Comparison of ENCODE assay signal across 18 mouse cellular contexts in the genomic region with DNA sequence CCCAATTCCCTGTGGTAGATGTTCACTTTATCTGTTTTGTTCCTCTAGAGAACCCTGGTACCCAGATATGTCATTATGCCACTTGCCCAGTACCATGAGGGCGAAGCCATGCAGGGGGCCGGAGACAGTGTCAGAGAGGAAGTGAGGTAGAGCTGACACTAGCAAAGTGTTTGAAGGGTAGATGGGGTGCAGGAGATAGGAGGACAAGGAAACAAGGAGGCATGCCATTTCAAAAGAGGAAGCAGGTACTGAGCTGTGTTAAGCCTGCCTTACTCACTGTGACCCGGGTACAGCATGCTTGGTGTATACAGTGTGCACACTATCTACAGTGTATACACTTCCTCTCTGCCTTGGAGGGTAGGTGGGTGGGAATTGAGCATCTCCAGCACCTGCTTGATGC. TPM values are rescaled to one million over a fixed set of nuclear protein-coding genes. Genes with fewer than 3 reads are reported as not detected.
DNase-seq lines count a peak whose midpoint lies in the region; ATAC-seq and TF ChIP-seq lines count a peak whose summit lies in the region.
"Had no signal": no experiment of that assay in that cellular context is flagged by ENCODE, and none has a peak within 500 bp of the region (broad histone marks: within the 10 kb centered on the region; RNA-seq: fewer than 3 reads in every experiment).

No protein-coding gene starts in this region.

- TF ChIP-seq RAD21 in CH12.LX (IDR thresholded peaks at IDR 0.05; ENCODE audit: low read depth, low read length): no peak

- no peak for TF ChIP-seq EP300 in lung, postnatal 0 days (IDR thresholded peaks at IDR 0.05)
- TF ChIP-seq EP300 in CH12.LX (IDR thresholded peaks at IDR 0.05; ENCODE audit: low read length): peak; percentile 59; the same call in 1 of the 2 replicates

- no peaks in the 10 kb centered on the region for H3K36me3 ChIP-seq in lung, postnatal 0 days (ENCODE audit: insufficient read depth, low read length)
- no peaks in the 10 kb centered on the region for H3K36me3 ChIP-seq in CH12.LX (replicated peaks in 1 of 2; ENCODE audit: control insufficient read depth in 1 of 2, insufficient read depth in 1 of 2, low read length in 1 of 2)
- 0 out of 2 replicates have a peak, but pooled peaks cover 7% of the 10 kb centered on the region for H3K36me3 ChIP-seq in kidney, embryonic 15.5 days
- H3K36me3 ChIP-seq: lung, embryonic 15.5 days had no signal

- H3K9me3 ChIP-seq in lung, postnatal 0 days (ENCODE audit: low read length): no peaks in the 10 kb centered on the region
- peaks cover 6% of the 10 kb centered on the region for H3K9me3 ChIP-seq in CH12.LX (replicated peaks; ENCODE audit: low read length)
- H3K9me3 ChIP-seq in kidney, embryonic 15.5 days (replicated peaks): no peaks in the 10 kb centered on the region
- H3K9me3 ChIP-seq: lung, embryonic 15.5 days; midbrain, embryonic 13.5 days had no signal

- in situ Hi-C loops in CH12.LX (cut with MboI; ENCODE audit: low pct_ligation_motif_present, low pct_unique_long_range_greater_than_20kb, low sequenced_read_pairs): no loop called here

- H3K4me1 ChIP-seq in lung, postnatal 0 days (ENCODE audit: insufficient read depth, low read depth, low read length): no peaks in the 10 kb centered on the region
- peaks cover 39 to 64% of the 10 kb centered on the region in 2 experiments for H3K4me1 ChIP-seq in CH12.LX (ENCODE audit: control insufficient read depth in 1 of 2, insufficient read depth in 2 of 2)
- 0 out of 2 replicates have a peak, but pooled peaks cover 5% of the 10 kb centered on the region for H3K4me1 ChIP-seq in kidney, embryonic 15.5 days
- H3K4me1 ChIP-seq: embryonic facial prominence, embryonic 12.5 days; limb, embryonic 12.5 days; midbrain, embryonic 13.5 days had no signal

- intact Hi-C loops in left cerebral cortex, postnatal 10 days (cut with DNase I): no loop called here

- no peaks in the 10 kb centered on the region for H3K79me2 ChIP-seq in CH12.LX (replicated peaks; ENCODE audit: control insufficient read depth, extremely low read depth, insufficient read depth, poor library complexity, severe bottlenecking)

- H3K27me3 ChIP-seq in lung, postnatal 0 days (replicated peaks; ENCODE audit: insufficient read depth, low read length): no peaks in the 10 kb centered on the region
- no peaks in the 10 kb centered on the region for H3K27me3 ChIP-seq in CH12.LX (replicated peaks)
- H3K27me3 ChIP-seq in kidney, embryonic 15.5 days: no peaks in the 10 kb centered on the region
- H3K27me3 ChIP-seq: embryonic facial prominence, embryonic 12.5 days; limb, embryonic 12.5 days; midbrain, embryonic 13.5 days had no signal

- no peak overlapping the region for H3K4me3 ChIP-seq in lung, postnatal 0 days (ENCODE audit: low read depth, low read length)
- no peak overlapping the region for H3K4me3 ChIP-seq in CH12.LX (replicated peaks in 1 of 3; ENCODE audit: low read depth in 2 of 3, low read length in 2 of 3, poor library complexity in 1 of 3)
- H3K4me3 ChIP-seq in kidney, embryonic 15.5 days (replicated peaks): no peak overlapping the region
- H3K4me3 ChIP-seq: embryonic facial prominence, embryonic 12.5 days; limb, embryonic 12.5 days; lung, embryonic 15.5 days; midbrain, embryonic 13.5 days had no signal

- dilution Hi-C loops in CH12.LX (cut with MboI; ENCODE audit: extremely low pct_ligation_motif_present, extremely low pct_unique_long_range_greater_than_20kb, low sequenced_read_pairs): no loop called here

- DNase-seq in lung, postnatal 0 days (ENCODE audit: low spot score): peak; percentile 24
- DNase-seq in lung, postnatal 36 days: no peak
- peak; percentile 58 for DNase-seq in CH12.LX (ENCODE audit: extremely low read depth)
- no peak for DNase-seq in left cerebral cortex, postnatal 10 days (ENCODE audit: extremely low spot score in 1 of 2, low spot score in 2 of 2)
- DNase-seq in lung, postnatal 10 days: no peak
- DNase-seq: cerebellum, adult 11 months; cerebellum, postnatal 36 days; gastrocnemius, postnatal 25 days; kidney, adult 18-20 months had no signal

- H3K27ac ChIP-seq in lung, postnatal 0 days (ENCODE audit: low read length): no peak overlapping the region
- peak overlapping the region; percentile 10; the same call in 1 of the 2 replicates for H3K27ac ChIP-seq in CH12.LX (ENCODE audit: insufficient read depth, low read depth)
- no peak overlapping the region for H3K27ac ChIP-seq in kidney, embryonic 15.5 days
- H3K27ac ChIP-seq: embryonic facial prominence, embryonic 12.5 days; limb, embryonic 12.5 days; lung, embryonic 15.5 days; midbrain, embryonic 13.5 days had no signal

- TF ChIP-seq CTCF in lung, postnatal 0 days (IDR thresholded peaks at IDR 0.05): no peak
- no peak for TF ChIP-seq CTCF in CH12.LX (conservative IDR thresholded peaks at IDR 0.05 in 1 of 2, IDR thresholded peaks at IDR 0.05 in 1 of 2; ENCODE audit: low read depth in 2 of 2, low read length in 2 of 2)

- H3K9ac ChIP-seq in lung, postnatal 0 days (replicated peaks; ENCODE audit: low read depth): no peak overlapping the region
- no peak overlapping the region for H3K9ac ChIP-seq in CH12.LX (ENCODE audit: insufficient read depth, low read depth)
- H3K9ac ChIP-seq in kidney, embryonic 15.5 days: no peak overlapping the region
- H3K9ac ChIP-seq: embryonic facial prominence, embryonic 12.5 days; limb, embryonic 12.5 days; lung, embryonic 15.5 days; midbrain, embryonic 13.5 days had no signal

- TF ChIP-seq POLR2A in CH12.LX (IDR thresholded peaks at IDR 0.05; ENCODE audit: low read depth, low read length): no peak

- H3K4me2 ChIP-seq in lung, postnatal 0 days (replicated peaks; ENCODE audit: low read depth, low read length): no peak overlapping the region
- H3K4me2 ChIP-seq in CH12.LX (ENCODE audit: insufficient read depth, low read depth, poor library complexity, severe bottlenecking): no peak overlapping the region
- H3K4me2 ChIP-seq in kidney, embryonic 15.5 days: no peak overlapping the region
- H3K4me2 ChIP-seq: embryonic facial prominence, embryonic 12.5 days; heart, embryonic 11.5 days; limb, embryonic 12.5 days; lung, embryonic 15.5 days; midbrain, embryonic 13.5 days had no signal

- ATAC-seq in lung, postnatal 0 days: no peak
- ATAC-seq in hematopoietic stem cell, adult 5-6 weeks (replicated peaks in 1 of 2; ENCODE audit: insufficient read depth in 1 of 2, low FRiP score in 2 of 2, low TSS enrichment in 1 of 2, low read depth in 1 of 2, poor library complexity in 2 of 2, severe bottlenecking in 2 of 2): peak; percentile 81 to 90
- peak; percentile 89 for ATAC-seq in monocyte, adult 5-6 weeks (replicated peaks; ENCODE audit: insufficient number of reproducible peaks, low FRiP score, low TSS enrichment, poor library complexity, severe bottlenecking)
- no peak for ATAC-seq in kidney, embryonic 15.5 days (replicated peaks; ENCODE audit: low FRiP score)
- ATAC-seq: hindbrain, embryonic 16.5 days; midbrain, embryonic 13.5 days had no signal

- 77% methylated on average over 3 of the region's 3 CpGs for WGBS in lung, postnatal 0 days
- 93% methylated on average over 3 of the region's 3 CpGs for WGBS in kidney, embryonic 15.5 days

TF ChIP-seq in CH12.LX, 34 proteins besides CTCF, POLR2A, EP300 and RAD21:
- TF ChIP-seq ZMIZ1 (IDR thresholded peaks at IDR 0.05; ENCODE audit: low read depth, low read length) (no peak), POLR2AphosphoS2 (IDR thresholded peaks at IDR 0.05; ENCODE audit: low read depth, low read length) (no peak), IRF4 (IDR thresholded peaks at IDR 0.05; ENCODE audit: low read depth, low read length) (peak; percentile 46; the same call in 1 of the 2 replicates), BHLHE40 (IDR thresholded peaks at IDR 0.05; ENCODE audit: low read depth, low read length) (peak; percentile 57; the same call in 1 of the 2 replicates), ELF1 (IDR thresholded peaks at IDR 0.05; ENCODE audit: low read depth, low read length) (no peak), KAT2A (IDR thresholded peaks at IDR 0.05; ENCODE audit: insufficient replicate concordance, low read length) (no peak), JUND (conservative IDR thresholded peaks at IDR 0.05; ENCODE audit: low read depth, low read length) (no peak), MAX (IDR thresholded peaks at IDR 0.05; ENCODE audit: low read length) (peak; percentile 63), MXI1 (IDR thresholded peaks at IDR 0.05; ENCODE audit: low read depth, low read length) (0 out of 2 replicates have a peak, but pooled peaks have one; percentile 38), MEF2A (IDR thresholded peaks at IDR 0.05; ENCODE audit: borderline replicate concordance, low read depth, low read length) (no peak), ZC3H11A (IDR thresholded peaks at IDR 0.05; ENCODE audit: low read depth, low read length) (no peak), MYC (IDR thresholded peaks at IDR 0.05; ENCODE audit: low read depth, low read length) (peak; percentile 26; the same call in 1 of the 2 replicates), USF2 (conservative IDR thresholded peaks at IDR 0.05; ENCODE audit: low read depth, low read length) (no peak), TCF12 (IDR thresholded peaks at IDR 0.05; ENCODE audit: low read depth, low read length) (no peak), NELFE (IDR thresholded peaks at IDR 0.05; ENCODE audit: low read depth, low read length) (0 out of 2 replicates have a peak, but pooled peaks have one; percentile 27), NRF1 (IDR thresholded peaks at IDR 0.05; ENCODE audit: low read depth, low read length) (no peak), CHD1 (IDR thresholded peaks at IDR 0.05; ENCODE audit: low read depth, low read length) (no peak)
TF ChIP-seq in CH12.LX: peak in this region for 6.

RNA-seq across cellular contexts. Expression of a gene that starts 32.1 kb away (rescaled TPM):
- 8.2 and 8.3 TPM in 2 replicates for polyA plus RNA-seq in lung, postnatal 0 days (2015; fragmentation: Nextera tagmentation; extraction: Ambion mirVana)
- 13.7 and 32.9 TPM in 2 replicates for total RNA-seq in CH12.LX (2012; rRNA removed)
- 39.7 and 41.5 TPM in 2 replicates for total RNA-seq in CH12.LX (2014; rRNA removed)
- polyA plus RNA-seq in CH12.LX (2012; ENCODE audit: insufficient read length, low read depth): 25.1 and 28.9 TPM in 2 replicates
- total RNA-seq in hematopoietic stem cell, adult 5-6 weeks (2017): 63.1 and 74.7 TPM in 2 replicates
- total RNA-seq in monocyte, adult 5-6 weeks (2017): 225 to 427 TPM (median 242 TPM) in 3 replicates
- total RNA-seq in left cerebral cortex, postnatal 10 days (2021): under 1 TPM; 0.39 to 0.77 TPM
- polyA plus RNA-seq in kidney, embryonic 15.5 days (2015; fragmentation: Nextera tagmentation; extraction: Ambion mirVana): 4.2 and 4.3 TPM in 2 replicates

Comparison
In these comparisons a context has a peak if more than half of its experiments do, and no peak if none do; other contexts are left out.
1. DNase-seq: peak in lung, postnatal 0 days (single experiment) and CH12.LX (single experiment); none in lung, postnatal 36 days (single experiment), left cerebral cortex, postnatal 10 days (0 of 2) and lung, postnatal 10 days (single experiment).
2. ATAC-seq: peak in hematopoietic stem cell, adult 5-6 weeks (2 of 2) and monocyte, adult 5-6 weeks (single experiment); none in lung, postnatal 0 days (single experiment) and kidney, embryonic 15.5 days (single experiment).
3. RNA of a gene that starts 32.1 kb away (total RNA-seq): 225 to 427 TPM in monocyte, adult 5-6 weeks, 63.1 to 74.7 TPM in hematopoietic stem cell, adult 5-6 weeks and 13.7 to 41.5 TPM in CH12.LX; 0.39 to 0.77 TPM in left cerebral cortex, postnatal 10 days; every median in the first group is over 4 times any median in the second.